Mouse (Mus musculus) midbrain, embryonic 14.5 days (tissue): Measurements from ENCODE around the gene Pon1. TPM values are rescaled to one million over a fixed set of nuclear protein-coding genes. Genes with fewer than 3 reads are reported as not detected.
A peak's percentile ranks its signal among the peaks of the same experiment; 100 is the strongest.

Experiments used
- ATAC-seq: fragments of 200-750 bp; cut with Nextera tagmentation; 2 replicates; pipeline ENCODE4 v1.8.0; 2017; ENCODE audit warnings: moderate number of reproducible peaks, moderate library complexity; ENCODE audit not compliant: low FRiP score, low TSS enrichment
- DNase-seq: peaks from one replicate; pipeline ENCODE4 v3.0.0-alpha.2; 2015
- H3K27ac ChIP-seq: fragments of 300-500 bp; sonication (generic); replicated peaks from 2 replicates; pipeline ENCODE4 v1.5.1; 2014; ENCODE audit warnings: mild to moderate bottlenecking, low read depth, low read length, moderate library complexity
- H3K27me3 ChIP-seq: fragments of 300-500 bp; sonication (generic); 2 replicates; pipeline ENCODE4 v1.6.1; 2014; ENCODE audit warnings: low read length, control low read depth, mixed read lengths; ENCODE audit not compliant: control insufficient read depth, insufficient read depth
- H3K36me3 ChIP-seq: fragments of 300-500 bp; sonication (generic); 2 replicates; pipeline ENCODE4 v1.6.1; 2014; ENCODE audit warnings: low read length, control low read depth; ENCODE audit not compliant: control insufficient read depth, insufficient read depth
- H3K4me1 ChIP-seq: fragments of 300-500 bp; sonication (generic); 2 replicates; pipeline ENCODE4 v1.6.1; 2014; ENCODE audit warnings: mild to moderate bottlenecking, antibody characterized with exemption, low read length, control low read depth; ENCODE audit not compliant: control insufficient read depth, insufficient read depth
- H3K4me2 ChIP-seq: fragments of 300-500 bp; sonication (generic); 2 replicates; pipeline ENCODE4 v1.6.1; 2014; ENCODE audit warnings: mild to moderate bottlenecking, low read length, moderate library complexity
- H3K4me3 ChIP-seq: fragments of 300-500 bp; sonication (generic); replicated peaks from 2 replicates; pipeline ENCODE4 v1.5.1; 2014; ENCODE audit warnings: low read depth, low read length
- H3K9ac ChIP-seq: fragments of 300-500 bp; sonication (generic); replicated peaks from 2 replicates; pipeline ENCODE4 v1.6.1; 2014; ENCODE audit warnings: mild to moderate bottlenecking, low read length, moderate library complexity
- H3K9me3 ChIP-seq: fragments of 300-500 bp; sonication (generic); 2 replicates; pipeline ENCODE4 v1.6.1; 2016; ENCODE audit warnings: low read length, control low read depth, mixed read lengths; ENCODE audit not compliant: control insufficient read depth
- WGBS: fragments of 180-500 bp; shearing (Covaris S2); extraction: QIAGEN DNeasy Blood & Tissue Kit; methylation state at CpG from one replicate; pipeline ENCODE4 v1.1.7; 2014; 5-methylcytosine and 5-hydroxymethylcytosine counted together
- polyA plus RNA-seq: library from polyadenylated mRNA; unstranded; fragments of >200 nt; fragmentation: Nextera tagmentation; extraction: Ambion mirVana; gene quantifications from 2 replicates; pipeline ENCODE4 v1.2.1, GENCODE M21; 2014

Gene Pon1
- polyA plus RNA-seq, 1 experiment from 2014 or later, result not detected

- 67% methylated on average over 6 of the region's 6 CpGs for WGBS
- DNase-seq, result no peak
- Histone ChIP-seq H3K9me3 (no peaks in the 10 kb centered on the region), H3K36me3 (peaks cover 7% of the 10 kb centered on the region; the same call in 1 of the 2 replicates), H3K4me1 (no peaks in the 10 kb centered on the region), H3K4me2 (no peak overlapping the region), H3K27ac (no peak overlapping the region), H3K4me3 (no peak overlapping the region), H3K27me3 (no peaks in the 10 kb centered on the region), H3K9ac (no peak overlapping the region)
- ATAC-seq, result no peak
Observed at GRCm38 (mm10) chr6:5136046-5136445, 57.7 kb downstream of the Pon1 start.

- peaks cover 7% of the 10 kb centered on the region; the same call in 1 of the 2 replicates for H3K36me3 ChIP-seq
- no peaks in the 10 kb centered on the region for H3K9me3 ChIP-seq
- WGBS, result 89% methylated on average over 6 of the region's 6 CpGs
- H3K4me2 ChIP-seq, result no peak overlapping the region
- DNase-seq (no peak), ATAC-seq (no peak)
- no peaks in the 10 kb centered on the region for H3K27me3 ChIP-seq
- no peak overlapping the region for H3K4me3 ChIP-seq
- no peak overlapping the region for H3K9ac ChIP-seq
- no peak overlapping the region for H3K27ac ChIP-seq
- no peaks in the 10 kb centered on the region for H3K4me1 ChIP-seq
Observed at GRCm38 (mm10) chr6:5134986-5135385, 58.8 kb downstream of the Pon1 start.

- ATAC-seq (peak; percentile 50; the same call in 1 of the 2 replicates), DNase-seq (peak; percentile 28)
- H3K4me1 ChIP-seq, result peaks cover 3% of the 10 kb centered on the region; the same call in 1 of the 2 replicates
- H3K4me3 ChIP-seq, result no peak overlapping the region
- no peaks in the 10 kb centered on the region for H3K27me3 ChIP-seq
- WGBS, result 57% methylated on average over 14 of the region's 14 CpGs
- H3K9me3 ChIP-seq, result no peaks in the 10 kb centered on the region
- H3K4me2 ChIP-seq, result no peak overlapping the region
- no peaks in the 10 kb centered on the region for H3K36me3 ChIP-seq
- peak overlapping the region; percentile 49 for H3K27ac ChIP-seq
- H3K9ac ChIP-seq, result no peak overlapping the region
Observed at GRCm38 (mm10) chr6:5129364-5130093, 64.2 kb downstream of the Pon1 start.

- ATAC-seq, result no peak
- no peaks in the 10 kb centered on the region for H3K27me3 ChIP-seq
- DNase-seq, result no peak
- no peaks in the 10 kb centered on the region for H3K9me3 ChIP-seq
- H3K4me2 ChIP-seq, result no peak overlapping the region
- no peaks in the 10 kb centered on the region for H3K4me1 ChIP-seq
- H3K36me3 ChIP-seq, result peaks cover 8% of the 10 kb centered on the region
- H3K4me3 ChIP-seq, result no peak overlapping the region
- no peak overlapping the region for H3K27ac ChIP-seq
- no peak overlapping the region for H3K9ac ChIP-seq
- 41% methylated on average over 3 of the region's 3 CpGs for WGBS
Observed at GRCm38 (mm10) chr6:5120229-5120628, 73.5 kb downstream of the Pon1 start.

GRCm38 (mm10) chr6:5119181-5119910 lies 74.4 kb downstream of the Pon1 start:
- WGBS, result 88% methylated on average over 15 of the region's 15 CpGs
- no peaks in the 10 kb centered on the region for H3K9me3 ChIP-seq
- H3K4me3 ChIP-seq, result no peak overlapping the region
- H3K27ac ChIP-seq, result no peak overlapping the region
- H3K9ac ChIP-seq, result no peak overlapping the region
- no peaks in the 10 kb centered on the region for H3K4me1 ChIP-seq
- DNase-seq (no peak), ATAC-seq (no peak)
- no peak overlapping the region for H3K4me2 ChIP-seq
- peaks cover 11% of the 10 kb centered on the region for H3K36me3 ChIP-seq
- H3K27me3 ChIP-seq, result no peaks in the 10 kb centered on the region

Other genes with a start within 250 kb of the Pon1 start
- 2.6 and 3.7 TPM in 2 replicates for gene Pon3, start 62.3 kb upstream of the Pon1 start, polyA plus RNA-seq
- gene Pon2, start 104.5 kb upstream of the Pon1 start, polyA plus RNA-seq, result 16.9 and 19.4 TPM in 2 replicates
- gene Asb4, start 189.4 kb upstream of the Pon1 start, polyA plus RNA-seq, result 13.6 and 13.8 TPM in 2 replicates